Mouse (Mus musculus) gonadal fat pad, adult 2 months (tissue): ENCODE measurements around the gene S100a6. TPM values are rescaled to one million over a fixed set of nuclear protein-coding genes. Genes with fewer than 3 reads are reported as not detected.

Source experiments
- DNase-seq: peaks from one replicate; pipeline ENCODE4 v3.0.0-alpha.2; 2012; ENCODE audit warnings: low read depth
- polyA plus RNA-seq: library from polyadenylated mRNA; depleted of rRNA; stranded (reverse); fragments of >200 nt; gene quantifications from 2 replicates; pipeline ENCODE4 v1.2.3, GENCODE M21; 2012; rRNA removed

S100a6 gene
- 229 and 578 TPM in 2 replicates for polyA plus RNA-seq

DNA sequence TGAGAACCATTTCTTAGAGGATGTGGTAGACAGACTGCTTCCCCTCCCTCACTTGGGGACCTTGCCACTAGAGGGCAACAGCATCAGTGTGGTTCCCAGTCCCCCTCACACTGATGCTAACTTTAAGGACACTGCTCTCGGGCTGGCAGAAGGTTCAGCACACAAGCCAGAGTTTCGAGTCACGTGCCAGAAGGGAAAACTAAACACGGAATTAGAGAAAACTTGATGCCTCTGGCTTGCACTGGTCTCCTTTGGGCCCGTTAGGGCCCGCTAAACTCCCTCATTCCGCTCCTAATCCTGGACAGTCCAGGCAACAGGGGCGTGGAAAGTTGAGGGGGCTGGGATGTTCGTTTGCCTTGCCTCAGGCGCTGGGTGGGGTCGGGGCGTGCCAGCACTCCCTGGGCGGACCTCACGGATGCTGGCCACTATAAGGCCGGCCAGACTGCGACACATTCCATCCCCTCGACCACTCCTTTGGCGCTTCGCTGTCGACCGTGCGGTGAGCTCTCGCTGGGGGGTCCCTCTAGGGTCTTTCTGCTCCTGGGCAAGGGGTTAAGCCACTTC lies at the start of gene S100a6:
S100a6 (plus strand) TSS at position 155 of the 564 bp plus-strand sequence.
- DNase-seq: no peak

DNA sequence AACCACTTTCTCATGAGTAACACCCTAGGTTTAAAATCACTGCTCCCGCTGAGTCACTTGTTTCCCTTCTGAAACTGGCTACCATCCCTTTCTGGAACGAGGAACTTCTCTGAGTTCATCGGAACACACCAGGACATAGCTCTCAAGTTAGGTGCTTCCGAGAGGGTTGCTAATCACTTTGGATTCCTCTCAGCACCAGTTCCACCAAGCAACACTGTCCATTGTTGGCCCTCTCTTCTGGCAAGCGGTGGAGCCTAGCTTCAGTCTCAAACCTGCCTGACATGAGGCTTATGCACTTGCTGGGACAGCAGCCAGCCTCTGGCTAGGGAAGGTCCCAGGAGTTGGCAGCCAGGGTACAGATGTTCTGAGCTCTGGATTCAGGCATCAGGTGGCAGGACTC lies 38.0 kb upstream of the S100a6 start:
- no peak for DNase-seq

DNA sequence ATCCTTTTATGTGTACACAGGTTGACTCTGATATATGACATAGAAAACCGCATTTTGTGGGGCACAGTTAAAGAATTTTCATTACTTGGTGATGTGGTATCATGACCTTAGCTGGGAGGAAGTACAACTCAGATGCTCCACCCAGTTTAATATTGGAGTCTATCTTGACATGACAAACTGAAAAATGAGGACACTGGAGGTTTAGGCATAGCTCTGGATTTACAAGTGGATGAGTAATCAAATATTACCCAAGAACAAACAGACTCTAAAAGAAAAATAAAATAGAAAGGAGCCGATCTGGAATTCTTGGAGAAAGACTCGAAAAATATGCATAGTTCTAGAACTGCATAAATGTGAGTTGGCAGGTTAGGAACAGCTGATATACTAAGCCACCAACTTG lies 37.4 kb upstream of the S100a6 start:
- DNase-seq: no peak

DNA sequence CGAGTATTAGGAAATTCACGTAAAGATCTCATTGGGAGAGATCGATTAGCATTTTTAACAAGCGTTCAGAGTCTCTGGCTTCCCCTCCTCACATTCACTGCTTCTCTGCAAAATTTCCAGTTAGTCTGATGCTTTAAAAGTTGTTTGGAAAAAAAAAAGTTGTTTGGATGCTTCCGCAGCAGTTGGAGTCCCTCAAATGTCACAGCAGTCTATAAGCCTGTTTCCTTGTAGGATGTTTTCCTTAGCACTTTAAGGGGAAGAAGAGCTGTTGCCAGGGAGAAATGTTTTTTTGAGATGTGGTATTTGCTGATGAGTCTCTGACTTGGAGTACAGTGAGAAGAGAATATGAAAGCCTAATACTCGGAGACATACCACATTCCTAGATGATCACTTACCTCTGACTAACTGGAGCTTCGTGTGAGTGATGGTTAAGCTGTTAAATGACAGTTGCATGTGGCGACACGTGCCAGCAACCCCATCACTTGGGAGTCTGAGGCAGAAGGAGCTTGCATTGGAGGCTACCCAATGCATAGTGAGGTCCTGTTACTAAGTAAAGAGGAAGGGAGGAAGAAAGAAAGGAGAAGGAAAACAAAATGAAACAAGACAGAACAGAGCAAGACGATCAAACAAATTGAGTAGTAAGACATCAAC lies 36.2 kb upstream of the S100a6 start:
- no peak for DNase-seq

DNA sequence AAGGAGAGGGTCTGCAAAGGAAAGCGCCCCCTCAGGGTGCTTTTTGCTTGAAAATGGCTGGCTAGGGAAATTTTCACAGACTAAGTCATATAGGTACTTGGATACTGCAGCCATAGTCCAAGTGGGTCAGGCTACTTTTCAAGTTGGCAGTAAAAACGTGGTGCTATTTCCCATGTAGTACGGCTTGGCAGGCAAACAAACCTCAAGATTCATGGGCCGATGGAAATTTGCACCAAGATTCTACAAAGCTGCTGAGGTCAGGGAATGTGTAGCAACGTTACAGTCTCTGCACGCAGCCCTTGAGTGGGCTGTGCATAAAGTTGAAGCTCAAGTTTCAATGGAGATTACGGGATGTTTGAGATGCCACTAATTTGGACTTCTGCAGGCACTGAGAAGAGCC lies 33.2 kb upstream of the S100a6 start:
- DNase-seq: no peak

DNA sequence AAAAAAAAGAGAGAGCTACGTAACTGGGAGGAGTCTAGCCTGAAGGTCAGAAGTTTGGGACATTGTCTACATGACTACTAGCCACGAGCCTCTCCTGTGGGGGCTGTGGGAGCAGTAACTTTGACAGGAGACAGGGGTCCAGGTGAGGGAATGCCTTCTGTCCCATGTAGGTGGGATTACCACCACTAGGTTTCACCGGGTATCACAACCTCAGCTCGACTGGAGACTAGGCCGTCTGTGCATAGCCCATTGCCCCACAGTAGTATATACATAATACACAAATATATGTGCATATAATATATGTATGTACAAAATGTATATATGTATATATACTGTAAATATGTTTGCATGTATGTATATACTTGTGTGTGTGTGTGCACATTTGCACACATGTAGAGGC lies 31.5 kb upstream of the S100a6 start:
- DNase-seq: no peak

DNA sequence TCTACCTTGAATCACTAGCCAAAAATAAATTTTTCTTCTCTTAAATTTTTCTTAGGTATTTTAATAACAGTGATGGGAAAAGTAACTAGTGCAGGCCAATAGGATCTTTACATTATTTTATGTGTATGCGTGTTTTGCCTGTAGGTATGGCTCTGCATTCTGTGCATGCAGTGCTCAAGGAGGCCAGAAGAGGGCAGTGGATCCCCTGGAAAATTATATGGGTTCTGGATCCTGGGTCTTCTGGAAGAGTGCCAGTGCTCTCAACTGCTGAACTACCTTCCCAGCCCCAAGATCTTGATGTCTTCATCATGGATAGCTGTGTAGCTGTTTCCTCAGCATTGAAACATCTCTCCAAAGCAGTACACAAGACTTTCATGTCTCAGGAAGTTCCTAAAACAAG lies 30.5 kb upstream of the S100a6 start:
- DNase-seq: no peak

DNA sequence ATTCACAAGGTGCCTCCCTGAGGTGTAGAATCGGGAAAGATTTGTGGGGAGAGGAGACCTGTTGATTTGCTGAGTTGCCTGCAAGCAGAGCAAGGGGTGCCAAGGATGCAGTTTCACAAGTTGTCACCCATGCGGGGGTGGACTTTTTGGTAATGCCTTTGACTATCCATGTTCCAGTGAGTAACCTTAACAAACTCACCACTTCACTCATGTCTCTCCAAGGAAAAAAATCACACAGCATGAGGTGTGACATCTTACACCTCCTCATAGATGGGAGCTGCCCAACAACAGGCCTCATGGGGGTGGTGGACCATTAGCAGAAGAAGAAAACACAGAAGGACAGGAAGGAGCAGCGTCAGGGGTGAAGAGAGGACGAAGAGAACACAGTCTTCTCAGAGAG lies 30.1 kb upstream of the S100a6 start:
- DNase-seq: no peak

DNA sequence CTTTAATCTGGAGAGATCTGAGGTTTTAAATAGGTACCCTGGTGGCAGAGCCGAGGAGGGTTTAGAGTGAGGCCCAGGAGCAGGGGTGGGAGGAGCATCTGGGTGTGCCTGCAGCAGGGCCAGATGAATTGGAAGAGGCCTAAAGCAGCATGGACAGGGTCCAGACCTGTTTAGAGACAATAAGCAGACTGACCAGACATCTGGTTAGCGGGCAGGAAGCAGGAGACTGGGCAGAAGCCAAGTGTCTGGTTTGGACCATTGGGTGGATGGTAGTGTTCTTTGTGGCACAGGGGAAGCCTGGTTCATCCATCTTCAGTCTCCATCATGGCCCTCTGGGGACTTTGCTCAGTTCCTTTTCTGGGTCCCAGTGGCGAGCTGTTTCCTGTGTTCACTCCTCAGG lies 28.8 kb upstream of the S100a6 start:
- DNase-seq: no peak

DNA sequence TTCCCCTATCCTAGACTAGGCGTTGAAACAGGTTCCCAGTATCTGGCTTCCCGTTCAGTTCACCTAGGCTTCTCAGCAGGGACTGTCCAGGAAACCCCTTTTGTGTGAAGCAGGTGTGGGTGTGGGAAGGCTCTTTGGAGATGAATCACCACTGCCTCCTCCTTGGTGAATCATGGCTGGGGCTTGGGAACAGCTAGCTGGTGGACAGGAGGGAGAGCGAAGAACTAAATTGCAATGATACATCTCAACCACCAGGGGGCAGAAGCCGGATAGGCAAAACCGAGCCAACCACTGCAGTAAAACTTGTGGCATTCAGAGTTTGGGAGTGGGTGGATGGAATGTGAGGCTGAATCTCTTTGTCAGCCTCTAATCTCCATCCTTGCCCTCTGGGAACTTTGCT lies 27.1 kb upstream of the S100a6 start:
- no peak for DNase-seq

DNA sequence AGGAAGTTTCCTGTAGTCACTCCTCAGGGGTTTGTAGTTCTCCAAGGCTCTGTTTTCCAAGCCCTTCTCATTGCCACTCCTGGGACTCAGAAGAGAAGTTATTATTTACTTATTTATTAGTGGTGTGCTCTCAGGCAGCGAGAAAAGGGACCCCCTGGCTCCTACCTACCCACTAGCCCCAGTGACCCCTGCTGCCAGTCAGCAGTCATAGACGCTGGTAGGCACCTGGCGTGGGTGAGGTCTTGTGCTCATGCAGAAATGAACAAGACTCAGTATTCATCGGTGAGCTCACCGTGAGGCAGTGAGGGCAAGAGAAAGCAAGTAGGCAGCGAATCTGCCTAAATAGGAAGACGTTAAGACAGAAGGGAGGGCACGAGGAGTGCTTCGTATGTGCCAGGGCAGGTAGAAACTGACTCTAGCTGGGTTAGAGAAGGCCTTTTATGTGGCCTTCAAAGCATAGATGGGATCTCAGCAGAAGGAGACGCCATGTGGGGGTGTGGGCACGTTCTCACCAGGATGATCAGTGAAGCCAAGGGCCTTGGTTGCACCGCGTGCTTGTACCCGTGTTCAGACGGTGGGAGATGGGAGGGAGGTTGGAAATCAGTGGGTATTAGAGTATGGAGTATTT lies 26.6 kb upstream of the S100a6 start:
- DNase-seq: no peak

DNA sequence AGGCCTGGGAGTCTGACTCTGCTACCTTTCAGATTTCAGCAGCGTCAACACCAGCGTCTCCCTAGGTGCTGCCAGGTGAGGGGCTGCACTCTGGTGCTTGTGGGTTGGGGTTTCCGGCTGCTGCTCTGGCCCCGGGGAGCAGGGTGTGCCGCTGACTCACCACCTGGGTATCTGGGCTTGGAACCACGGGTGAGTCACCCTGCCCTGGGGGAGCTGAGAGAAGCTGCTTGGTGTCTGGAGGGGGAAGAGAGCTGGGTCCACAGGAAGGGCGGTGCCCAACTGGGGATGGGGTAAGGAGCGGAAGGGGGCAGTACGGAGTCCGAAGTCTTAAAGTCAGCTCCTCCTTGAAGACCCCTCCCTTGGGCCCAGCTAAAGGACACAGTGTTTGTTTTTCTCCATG lies 25.8 kb upstream of the S100a6 start:
- DNase-seq: no peak

DNA sequence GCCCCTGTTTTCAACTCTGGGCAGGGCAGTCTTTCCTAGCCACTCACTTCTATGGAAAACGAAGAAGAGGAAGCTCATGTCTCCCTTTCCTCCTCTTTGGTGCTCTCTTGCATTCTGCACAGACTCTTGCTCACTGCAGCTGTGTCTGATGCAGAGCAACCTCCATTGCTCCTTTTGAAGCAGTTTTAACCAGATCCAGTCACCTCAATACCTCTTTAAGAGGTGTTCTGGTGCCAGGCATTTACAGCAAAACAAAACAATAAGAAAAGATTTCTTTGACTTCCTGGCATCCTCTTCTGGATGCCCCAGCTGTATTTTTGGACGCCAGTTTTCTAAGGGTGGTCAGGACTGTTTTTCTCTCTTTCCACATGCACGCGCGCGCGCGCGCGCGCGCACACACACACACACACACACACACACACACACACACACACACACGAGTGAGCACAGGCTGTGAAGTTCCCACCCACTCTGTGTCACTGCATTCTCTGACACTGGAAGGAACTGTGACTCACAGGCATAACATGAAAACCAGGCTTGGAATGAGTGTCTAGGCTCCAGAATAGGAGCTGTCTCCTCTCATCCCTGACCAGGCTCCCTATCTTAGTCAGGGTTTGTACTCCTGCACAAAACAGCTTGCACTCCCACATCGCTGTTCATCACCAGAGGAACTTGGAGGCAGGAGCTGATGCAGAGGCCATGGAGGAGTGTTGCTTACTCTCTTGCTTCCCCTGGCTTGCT lies 25.2 kb upstream of the S100a6 start:
- DNase-seq: no peak

DNA sequence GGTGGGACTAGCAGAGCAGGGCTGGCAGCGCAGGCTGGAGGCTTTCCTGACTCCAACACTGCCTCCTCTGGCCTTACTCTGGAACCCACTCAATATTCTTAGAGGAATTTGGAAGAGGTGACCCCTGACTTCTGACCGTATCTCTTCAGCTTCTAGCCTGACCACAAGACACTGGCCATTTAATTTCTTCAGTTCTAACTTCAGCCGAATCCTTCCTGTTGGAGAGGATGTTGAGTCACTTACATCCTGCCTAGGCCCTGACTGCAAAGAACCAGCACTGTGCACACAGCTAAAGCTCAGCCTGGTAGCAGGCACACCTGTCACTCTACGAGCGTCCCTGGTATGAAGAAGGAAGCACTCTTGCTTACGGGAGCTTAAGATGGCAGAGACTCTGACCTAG lies 23.3 kb upstream of the S100a6 start:
- no peak for DNase-seq

DNA sequence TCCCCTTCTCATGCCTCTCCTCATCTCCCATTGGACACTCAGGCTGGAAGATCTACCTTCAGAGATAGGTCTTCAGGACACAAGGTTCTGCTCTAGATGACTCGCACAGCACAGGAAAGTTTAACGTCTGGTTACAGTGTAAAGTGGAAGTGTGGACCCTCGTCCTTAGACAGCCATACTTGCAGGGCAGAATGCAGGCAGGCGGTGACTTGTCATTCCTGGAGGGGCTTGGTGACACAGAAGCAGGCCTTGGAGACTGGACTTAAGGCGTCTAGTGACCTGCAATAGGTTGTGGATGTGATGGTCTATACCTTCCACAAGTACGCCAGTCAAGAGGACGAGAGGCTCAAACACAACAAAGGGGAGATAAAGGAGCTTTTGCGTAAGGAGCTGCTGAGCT lies 22.7 kb upstream of the S100a6 start, which contains the start of gene S100a2:
S100a2 (plus strand) TSS at position 301 of the 400 bp plus-strand sequence.
- no peak for DNase-seq

DNA sequence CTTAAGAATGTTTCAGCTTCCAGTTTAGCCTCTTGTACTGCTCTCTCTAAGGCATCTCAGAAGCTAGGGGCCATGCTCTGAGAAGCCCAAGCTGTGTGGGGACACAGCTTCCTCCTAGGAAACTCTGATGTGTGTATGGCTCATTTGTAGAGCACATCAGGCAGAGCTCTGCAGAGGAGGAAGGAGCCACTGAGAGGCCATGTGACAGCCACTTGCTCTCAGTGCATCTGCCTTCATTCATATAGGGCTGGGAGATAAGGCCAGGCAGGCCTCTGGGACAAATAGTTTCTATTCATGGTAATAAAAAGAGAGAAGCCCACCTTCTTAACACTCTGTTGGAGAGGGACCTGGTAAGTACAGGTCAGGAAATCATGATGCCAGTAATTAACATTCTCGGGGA lies 18.2 kb upstream of the S100a6 start:
- DNase-seq: no peak

DNA sequence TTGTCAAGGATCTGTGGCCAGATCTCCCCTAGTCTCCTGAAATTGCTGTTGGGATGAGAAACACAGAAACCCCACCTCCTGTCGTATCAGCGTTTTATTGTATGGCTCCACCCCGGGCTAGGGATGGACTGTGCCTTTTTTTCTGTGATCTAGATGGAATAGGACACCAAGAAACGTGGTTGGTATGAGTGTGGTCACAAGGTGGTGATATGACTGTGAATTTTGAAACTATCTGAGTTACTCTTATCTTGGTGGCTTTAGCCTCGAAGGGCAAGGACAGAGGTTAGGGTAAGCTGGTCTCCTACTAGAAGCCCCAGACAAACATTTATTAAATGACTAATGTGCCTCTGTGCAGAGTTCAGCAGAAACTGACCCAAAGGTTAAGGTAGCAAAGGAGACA lies 17.1 kb upstream of the S100a6 start:
- DNase-seq: no peak

DNA sequence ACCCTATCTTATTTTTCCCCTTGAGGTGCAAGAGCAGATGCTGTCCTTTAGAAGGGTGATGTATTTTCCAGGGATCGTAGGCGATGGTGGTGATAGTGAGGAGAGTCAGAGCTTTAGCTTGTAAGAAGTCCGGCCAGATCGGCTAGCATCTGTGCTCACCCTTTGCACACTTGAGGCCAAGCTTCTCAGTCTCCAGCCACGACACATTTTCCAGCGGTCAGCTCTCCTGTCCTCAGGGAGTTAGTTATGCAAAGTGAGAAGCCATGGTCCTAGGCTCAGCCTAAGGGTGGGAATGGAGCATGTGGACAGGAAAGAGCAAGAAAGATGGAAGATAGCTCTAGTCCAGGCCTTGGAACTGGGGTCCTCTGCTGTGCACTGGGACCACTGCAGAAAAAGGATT lies 15.9 kb upstream of the S100a6 start:
- no peak for DNase-seq

DNA sequence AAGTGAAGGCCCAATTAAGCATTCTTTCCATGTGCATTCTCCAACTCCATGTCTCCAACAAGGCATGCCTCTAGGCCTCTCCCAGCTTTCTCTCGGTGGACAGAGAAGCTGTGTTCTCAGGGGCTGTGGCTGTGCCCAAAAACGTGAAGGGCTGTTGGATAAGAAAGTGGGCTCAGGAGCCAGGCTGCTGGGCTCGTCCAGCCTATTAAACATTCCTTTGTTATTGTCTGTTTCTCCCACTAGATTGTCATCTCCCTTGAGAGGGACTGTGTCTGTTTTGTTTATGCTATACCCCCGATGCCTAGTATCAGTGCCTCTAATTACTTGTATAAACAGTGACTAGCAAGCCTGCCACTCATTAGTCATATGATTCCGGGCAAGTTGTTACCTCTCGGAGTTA lies 14.9 kb upstream of the S100a6 start:
- no peak for DNase-seq

DNA sequence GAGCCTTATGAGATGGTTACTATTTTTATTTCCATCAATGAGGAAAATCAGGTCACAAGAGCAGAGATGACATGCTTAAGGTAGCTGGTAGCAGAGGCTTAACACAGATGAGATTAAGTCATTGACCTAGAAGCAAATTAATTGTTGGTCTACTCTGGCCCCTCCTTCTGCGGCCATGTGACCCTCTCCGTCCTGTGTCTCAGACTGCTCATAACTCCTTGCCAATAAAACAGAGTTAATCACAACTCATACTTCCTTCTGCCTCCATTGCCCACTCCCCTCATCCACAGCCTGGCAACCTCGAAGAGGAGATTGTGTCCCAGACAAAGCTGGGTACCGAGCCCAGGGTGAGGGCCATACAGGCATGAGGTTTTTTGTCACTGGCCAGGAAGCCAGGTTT lies 14.5 kb upstream of the S100a6 start:
- no peak for DNase-seq

DNA sequence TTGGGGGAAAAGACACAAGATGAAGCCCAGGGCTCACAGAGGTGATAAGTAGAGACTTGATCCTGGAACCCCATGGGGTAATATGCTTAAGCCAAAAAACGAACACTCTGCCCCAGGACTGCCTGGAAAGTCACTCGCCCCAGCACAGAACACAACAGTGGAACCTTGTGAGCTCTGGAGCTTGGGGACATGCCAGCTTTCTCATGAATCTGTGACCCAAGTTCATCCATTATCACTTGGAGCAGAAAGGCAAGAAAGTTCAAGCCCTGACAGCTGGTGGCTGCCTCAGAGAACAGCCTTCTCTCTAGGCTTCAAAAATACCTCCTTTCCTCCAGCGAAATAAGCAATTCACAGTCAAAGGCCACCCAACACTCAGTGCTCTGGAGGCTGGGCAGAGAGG lies 13.3 kb upstream of the S100a6 start:
- DNase-seq: no peak

DNA sequence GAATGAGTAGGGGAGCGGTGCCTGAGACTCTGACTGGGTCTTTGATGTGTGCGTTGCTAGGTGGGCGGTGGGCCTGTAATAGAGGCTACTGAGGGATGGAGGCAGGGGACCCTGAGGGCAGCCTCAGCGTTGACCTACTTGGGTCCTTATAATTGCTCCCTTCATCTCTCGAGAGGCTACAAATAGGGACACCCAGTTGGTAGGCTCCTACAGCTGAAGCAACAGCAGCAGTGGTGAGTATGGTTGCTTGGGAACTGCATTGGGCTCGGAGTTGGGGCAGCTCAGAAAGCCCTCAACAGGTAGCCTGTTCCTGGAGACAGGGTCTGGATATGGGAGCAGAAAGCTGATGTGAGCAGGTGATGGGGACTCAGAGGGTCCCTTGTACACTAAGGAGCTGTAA lies 12.6 kb upstream of the S100a6 start:
- no peak for DNase-seq
